Mouse (Mus musculus): ENCODE results near the gene Hist1h2bk. TPM values are rescaled to one million over a fixed set of nuclear protein-coding genes. Genes with fewer than 3 reads are reported as not detected.
"Not testable (repeated sequence)": the region's sequence is repeated elsewhere in the genome, so short reads cannot be mapped to it uniquely, and the experiment has no call there.

The Hist1h2bk gene
- polyA plus RNA-seq, 1 experiment from 2014 or later: 19.4 TPM

DNA sequence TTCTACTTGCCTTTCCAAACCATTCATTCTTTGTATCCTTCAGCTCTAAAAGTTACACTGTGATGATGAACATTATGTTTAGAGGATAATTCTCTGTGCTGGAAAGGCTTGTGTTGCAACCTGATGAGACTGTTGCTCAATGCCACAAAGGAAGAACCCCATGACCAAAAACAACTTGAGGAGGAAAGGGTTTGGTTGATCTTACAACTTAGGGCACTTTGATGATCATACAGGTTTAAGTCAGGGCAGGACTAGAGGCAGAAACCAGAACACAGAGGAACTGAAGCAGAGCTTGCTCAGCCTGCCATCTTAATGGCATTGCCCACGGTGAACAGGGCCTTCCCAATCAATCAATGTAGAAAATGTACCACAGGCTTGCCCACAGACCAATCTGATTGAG lies 25.8 kb downstream of the Hist1h2bk start:
- no peaks in the 10 kb centered on the region for H3K36me3 ChIP-seq
- WGBS: 79% methylated on average over 1 of the region's 1 CpGs
- H3K9me3 ChIP-seq: no peaks in the 10 kb centered on the region
- no peak overlapping the region for H3K4me3 ChIP-seq
- H3K4me2 ChIP-seq (replicated peaks): no peak overlapping the region
- H3K27me3 ChIP-seq: no peaks in the 10 kb centered on the region
- no peak overlapping the region for H3K27ac ChIP-seq
- H3K4me1 ChIP-seq: no peaks in the 10 kb centered on the region
- no peak for ATAC-seq (ENCODE audit: insufficient number of reproducible peaks, insufficient read depth, low FRiP score, low TSS enrichment)
- H3K9ac ChIP-seq: no peak overlapping the region

GRCm38 (mm10) chr13:22063468-22063867 lies 27.8 kb downstream of the Hist1h2bk start:
- no peak for ATAC-seq (ENCODE audit: insufficient number of reproducible peaks, insufficient read depth, low FRiP score, low TSS enrichment)
- WGBS: 71% methylated on average over 1 of the region's 1 CpGs
- Histone ChIP-seq H3K4me2 (replicated peaks) (no peak overlapping the region), H3K9me3 (no peaks in the 10 kb centered on the region), H3K9ac (no peak overlapping the region), H3K36me3 (no peaks in the 10 kb centered on the region), H3K27me3 (no peaks in the 10 kb centered on the region), H3K27ac (no peak overlapping the region), H3K4me1 (no peaks in the 10 kb centered on the region), H3K4me3 (no peak overlapping the region)

DNA sequence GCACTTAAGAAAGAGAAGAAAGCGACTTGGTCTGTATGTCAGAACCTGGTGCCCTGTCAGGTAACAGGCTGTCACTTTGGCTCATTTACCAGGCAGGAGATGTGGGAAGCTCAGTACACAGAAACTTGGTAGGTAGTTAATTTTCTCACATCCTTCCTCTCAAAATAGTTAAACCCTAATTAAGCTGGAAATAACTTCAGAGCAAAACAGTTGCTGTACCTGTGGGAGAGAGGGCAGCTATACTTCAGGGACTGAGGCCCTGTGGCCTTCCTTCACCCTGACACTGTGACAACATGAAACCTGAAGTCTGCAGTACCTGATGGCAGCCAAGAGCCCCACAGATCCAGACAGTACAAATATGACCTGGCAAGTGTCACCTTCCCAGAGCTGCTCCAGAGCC lies 48.5 kb downstream of the Hist1h2bk start, which contains the start of gene Vmn1r188:
Gene Vmn1r188 (plus strand): TSS at position 301 of the 400 bp plus-strand sequence.
- ATAC-seq (ENCODE audit: insufficient number of reproducible peaks, insufficient read depth, low FRiP score, low TSS enrichment); H3K36me3 ChIP-seq; H3K4me1 ChIP-seq; H3K9ac ChIP-seq; H3K9me3 ChIP-seq; H3K27ac ChIP-seq; H3K4me3 ChIP-seq; H3K4me2 ChIP-seq (replicated peaks); H3K27me3 ChIP-seq: not testable (repeated sequence)
- 86% methylated on average over 1 of the region's 1 CpGs for WGBS

Small RNAs within 50 kb of the gene (microRNA-seq; reads per million reads assigned to microRNA genes)
- not detected for gene Gm26300
- not detected for gene Gm44390
- gene Gm44486: not detected

Other genes starting within 250 kb of the Hist1h2bk start
- 13.0 and 18.3 TPM in 2 replicates for gene Hist1h2an, start 248.7 kb upstream of the Hist1h2bk start, polyA plus RNA-seq (2016; fragmentation: Nextera tagmentation; extraction: Ambion mirVana)
- 1.5 and 1.8 TPM in 2 replicates for gene Hist1h2bp, start 248.4 kb upstream of the Hist1h2bk start, polyA plus RNA-seq (2016; fragmentation: Nextera tagmentation; extraction: Ambion mirVana)
- 35.6 and 40.3 TPM in 2 replicates for gene Hist1h2bq, start 225.7 kb upstream of the Hist1h2bk start, polyA plus RNA-seq (2016; fragmentation: Nextera tagmentation; extraction: Ambion mirVana)
- gene Hist1h2ao, start 225.4 kb upstream of the Hist1h2bk start, polyA plus RNA-seq (2016; fragmentation: Nextera tagmentation; extraction: Ambion mirVana): not detected in 2 replicates
- gene Hist1h4m, start 224.1 kb upstream of the Hist1h2bk start, polyA plus RNA-seq (2016; fragmentation: Nextera tagmentation; extraction: Ambion mirVana): not detected in 2 replicates
- 18.0 and 19.5 TPM in 2 replicates for gene Hist1h4n, start 203.7 kb upstream of the Hist1h2bk start, polyA plus RNA-seq (2016; fragmentation: Nextera tagmentation; extraction: Ambion mirVana)
- gene Hist1h2ap, start 202.4 kb upstream of the Hist1h2bk start, polyA plus RNA-seq (2016; fragmentation: Nextera tagmentation; extraction: Ambion mirVana): 4,825 and 4,891 TPM in 2 replicates
- 34.0 and 43.6 TPM in 2 replicates for gene Hist1h2br, start 202.1 kb upstream of the Hist1h2bk start, polyA plus RNA-seq (2016; fragmentation: Nextera tagmentation; extraction: Ambion mirVana)
- gene Zfp184, start 90.8 kb upstream of the Hist1h2bk start, polyA plus RNA-seq (2016; fragmentation: Nextera tagmentation; extraction: Ambion mirVana): 21.7 and 23.6 TPM in 2 replicates
- 0.33 TPM in 1 of 2 replicates, not detected in the other for gene Pom121l2, start 54.7 kb upstream of the Hist1h2bk start, polyA plus RNA-seq (2016; fragmentation: Nextera tagmentation; extraction: Ambion mirVana)
- gene Prss16, start 26.1 kb upstream of the Hist1h2bk start, polyA plus RNA-seq (2016; fragmentation: Nextera tagmentation; extraction: Ambion mirVana): 0.69 and 0.95 TPM in 2 replicates
- gene Hist1h2ah, start 302 bp upstream of the Hist1h2bk start, polyA plus RNA-seq (2016; fragmentation: Nextera tagmentation; extraction: Ambion mirVana): 8.0 and 8.3 TPM in 2 replicates
- 26.8 and 29.2 TPM in 2 replicates for gene Hist1h4i, start 5.5 kb downstream of the Hist1h2bk start, polyA plus RNA-seq (2016; fragmentation: Nextera tagmentation; extraction: Ambion mirVana)
- 117 and 124 TPM in 2 replicates for gene Hist1h2ag, start 7.1 kb downstream of the Hist1h2bk start, polyA plus RNA-seq (2016; fragmentation: Nextera tagmentation; extraction: Ambion mirVana)
- gene Hist1h2bj, start 7.3 kb downstream of the Hist1h2bk start, polyA plus RNA-seq (2016; fragmentation: Nextera tagmentation; extraction: Ambion mirVana): 15.2 and 17.7 TPM in 2 replicates
- gene Vmn1r188, start 48.6 kb downstream of the Hist1h2bk start, polyA plus RNA-seq (2016; fragmentation: Nextera tagmentation; extraction: Ambion mirVana): not detected in 2 replicates
- not detected in 2 replicates for gene Vmn1r189, start 70.0 kb downstream of the Hist1h2bk start, polyA plus RNA-seq (2016; fragmentation: Nextera tagmentation; extraction: Ambion mirVana)
- gene Vmn1r191, start 148.1 kb downstream of the Hist1h2bk start, polyA plus RNA-seq (2016; fragmentation: Nextera tagmentation; extraction: Ambion mirVana): not detected in 2 replicates
- not detected in 2 replicates for gene Vmn1r192, start 155.3 kb downstream of the Hist1h2bk start, polyA plus RNA-seq (2016; fragmentation: Nextera tagmentation; extraction: Ambion mirVana)
- gene Vmn1r193, start 187.3 kb downstream of the Hist1h2bk start, polyA plus RNA-seq (2016; fragmentation: Nextera tagmentation; extraction: Ambion mirVana): not detected in 2 replicates
- gene Vmn1r194, start 208.3 kb downstream of the Hist1h2bk start, polyA plus RNA-seq (2016; fragmentation: Nextera tagmentation; extraction: Ambion mirVana): not detected in 2 replicates
- gene Vmn1r195, start 234.7 kb downstream of the Hist1h2bk start, polyA plus RNA-seq (2016; fragmentation: Nextera tagmentation; extraction: Ambion mirVana): not detected in 2 replicates

All from embryonic facial prominence, embryonic 12.5 days (tissue).